Mouse (Mus musculus) large intestine, adult 2 months (tissue): ENCODE measurements around the gene Pfpl. TPM values are rescaled to one million over a fixed set of nuclear protein-coding genes. Genes with fewer than 3 reads are reported as not detected.

ENCODE experiments used
- DNase-seq: peaks from one replicate; pipeline ENCODE4 v3.0.0-alpha.2; 2012; ENCODE audit warnings: low read depth, low spot score
- WGBS: fragments of 180-500 bp; shearing (Covaris S2); methylation state at CpG from one replicate; pipeline ENCODE4 v1.1.7; 2018; 5-methylcytosine and 5-hydroxymethylcytosine counted together
- polyA plus RNA-seq: library from polyadenylated mRNA; depleted of rRNA; stranded (reverse); fragments of >200 nt; gene quantifications from 2 replicates; pipeline ENCODE4 v1.2.3, GENCODE M21; 2012; rRNA removed

Pfpl gene
- polyA plus RNA-seq, 1 experiment: not detected

GRCm38 (mm10) chr19:12463722-12464035 lies 36.0 kb downstream of the Pfpl start:
- DNase-seq: no peak
- 6% methylated on average over 1 of the region's 1 CpGs for WGBS

GRCm38 (mm10) chr19:12464127-12464526 lies 36.4 kb downstream of the Pfpl start:
- DNase-seq: no peak
- 63% methylated on average over 5 of the region's 5 CpGs for WGBS

- 48% methylated on average over 4 of the region's 4 CpGs for WGBS
- no peak for DNase-seq
Observed at GRCm38 (mm10) chr19:12464674-12465073, 37.0 kb downstream of the Pfpl start.

- no peak for DNase-seq
- 90% methylated on average over 10 of the region's 10 CpGs for WGBS
Observed at GRCm38 (mm10) chr19:12465530-12466144, 37.9 kb downstream of the Pfpl start.

GRCm38 (mm10) chr19:12466204-12466603 lies 38.5 kb downstream of the Pfpl start:
- DNase-seq: no peak

GRCm38 (mm10) chr19:12467436-12467835 lies 39.7 kb downstream of the Pfpl start:
- 85% methylated on average over 5 of the region's 5 CpGs for WGBS
- DNase-seq: no peak

More at GRCm38 (mm10) chr19:12466204-12466603, 38.5 kb downstream of the Pfpl start:
- 14% methylated on average over 7 of the region's 7 CpGs for WGBS

GRCm38 (mm10) chr19:12471866-12472265 lies 44.2 kb downstream of the Pfpl start:
- no peak for DNase-seq
- WGBS: 4% methylated on average over 3 of the region's 3 CpGs

- no peak for DNase-seq
- WGBS: 29% methylated on average over 5 of the region's 5 CpGs
Observed at GRCm38 (mm10) chr19:12472381-12472976, 44.8 kb downstream of the Pfpl start.

- 56% methylated on average over 4 of the region's 4 CpGs for WGBS
- no peak for DNase-seq
Observed at GRCm38 (mm10) chr19:12473201-12473641, 45.5 kb downstream of the Pfpl start.

GRCm38 (mm10) chr19:12473951-12474350 lies 46.2 kb downstream of the Pfpl start:
- WGBS: 93% methylated on average over 4 of the region's 4 CpGs
- no peak for DNase-seq

- WGBS: 11% methylated on average over 15 of the region's 15 CpGs
- peak; percentile 90 for DNase-seq
Observed at GRCm38 (mm10) chr19:12475380-12476250, 47.9 kb downstream of the Pfpl start.

GRCm38 (mm10) chr19:12476721-12477270 lies 49.1 kb downstream of the Pfpl start:
- WGBS: 4% methylated on average over 5 of the region's 5 CpGs
- DNase-seq: no peak

- no peak for DNase-seq
- WGBS: 79% methylated on average over 6 of the region's 6 CpGs
Observed at GRCm38 (mm10) chr19:12478369-12478768, 50.7 kb downstream of the Pfpl start.

Other genes with a start within 250 kb of the Pfpl start
- not detected in 2 replicates for gene Olfr1431, start 227.3 kb upstream of the Pfpl start, polyA plus RNA-seq
- gene Olfr1432, start 195.3 kb upstream of the Pfpl start, polyA plus RNA-seq: not detected in 2 replicates
- not detected in 2 replicates for gene Olfr262, start 186.2 kb upstream of the Pfpl start, polyA plus RNA-seq
- not detected in 2 replicates for gene Olfr235, start 166.9 kb upstream of the Pfpl start, polyA plus RNA-seq
- not detected in 2 replicates for gene Olfr1434, start 148.1 kb upstream of the Pfpl start, polyA plus RNA-seq
- gene Olfr1436, start 128.8 kb upstream of the Pfpl start, polyA plus RNA-seq: not detected in 2 replicates
- not detected in 2 replicates for gene Olfr1437, start 102.8 kb upstream of the Pfpl start, polyA plus RNA-seq
- gene Olfr1438-ps1, start 92.0 kb upstream of the Pfpl start, polyA plus RNA-seq: not detected in 2 replicates
- not detected in 2 replicates for gene Olfr1440, start 40.6 kb upstream of the Pfpl start, polyA plus RNA-seq
- gene Olfr1441, start 10.5 kb upstream of the Pfpl start, polyA plus RNA-seq: not detected in 2 replicates
- 7.9 and 17.8 TPM in 2 replicates for gene Mpeg1, start 32.9 kb downstream of the Pfpl start, polyA plus RNA-seq
- gene Dtx4, start 73.5 kb downstream of the Pfpl start, polyA plus RNA-seq: 10.3 and 13.1 TPM in 2 replicates
- 2.2 and 2.8 TPM in 2 replicates for gene Fam111a, start 117.8 kb downstream of the Pfpl start, polyA plus RNA-seq
- not detected in 2 replicates for gene Gm4952, start 172.1 kb downstream of the Pfpl start, polyA plus RNA-seq
- gene Glyat, start 205.4 kb downstream of the Pfpl start, polyA plus RNA-seq: not detected in 2 replicates
- gene Olfr1442, start 242.5 kb downstream of the Pfpl start, polyA plus RNA-seq: not detected in 2 replicates